Mouse (Mus musculus) forebrain, embryonic 13.5 days (tissue): ENCODE results near the gene Xkr8. TPM values are rescaled to one million over a fixed set of nuclear protein-coding genes. Genes with fewer than 3 reads are reported as not detected.

Experiments
- polyA plus RNA-seq: library from polyadenylated mRNA; unstranded; fragments of >200 nt; fragmentation: Nextera tagmentation; extraction: Ambion mirVana; gene quantifications from 2 replicates; pipeline ENCODE4 v1.2.1, GENCODE M21; 2015

The Xkr8 gene
- polyA plus RNA-seq, 1 experiment from 2014 or later, result 3.2 TPM

Other genes starting within 250 kb of the Xkr8 start
- gene Sesn2, start 222.0 kb downstream of the Xkr8 start, polyA plus RNA-seq, result 6.3 and 7.0 TPM in 2 replicates
- 1,115 and 1,299 TPM in 2 replicates for gene Atpif1, start 198.9 kb downstream of the Xkr8 start, polyA plus RNA-seq
- gene Dnajc8, start 197.0 kb downstream of the Xkr8 start, polyA plus RNA-seq, result 162 and 175 TPM in 2 replicates
- 0.13 and 0.35 TPM in 2 replicates for gene Ptafr, start 168.5 kb downstream of the Xkr8 start, polyA plus RNA-seq
- 24.1 and 25.3 TPM in 2 replicates for gene Eya3, start 93.6 kb downstream of the Xkr8 start, polyA plus RNA-seq
- 1.7 and 2.7 TPM in 2 replicates for gene Smpdl3b, start 24.7 kb upstream of the Xkr8 start, polyA plus RNA-seq
- gene Rpa2, start 35.8 kb upstream of the Xkr8 start, polyA plus RNA-seq, result 114 and 123 TPM in 2 replicates
- gene Themis2, start 63.8 kb upstream of the Xkr8 start, polyA plus RNA-seq, result 0.20 and 0.26 TPM in 2 replicates
- 62.5 and 70.5 TPM in 2 replicates for gene Ppp1r8, start 110.6 kb upstream of the Xkr8 start, polyA plus RNA-seq
- 116 and 119 TPM in 2 replicates for gene Stx12, start 152.0 kb upstream of the Xkr8 start, polyA plus RNA-seq
- 35.2 and 43.5 TPM in 2 replicates for gene Fam76a, start 190.0 kb upstream of the Xkr8 start, polyA plus RNA-seq
- not detected in 2 replicates for gene Fgr, start 241.5 kb upstream of the Xkr8 start, polyA plus RNA-seq